Mouse (Mus musculus): Measurements from ENCODE around the gene Trpc4ap.

GRCm38 (mm10) chr2:155680591-155680990 lies 11.6 kb downstream of the Trpc4ap start:
- no peak for TF ChIP-seq POLR2A (IDR thresholded peaks at IDR 0.05; ENCODE audit: control insufficient read depth in 1 of 2, insufficient read depth in 1 of 2, low read depth in 1 of 2, low read length in 2 of 2, poor library complexity in 1 of 2)
- TF ChIP-seq SIN3A (IDR thresholded peaks at IDR 0.05; ENCODE audit: low read length), result no peak
